Mouse (Mus musculus) CH12.LX (cell line): ENCODE results near the gene Bhmt2. TPM values are rescaled to one million over a fixed set of nuclear protein-coding genes. Genes with fewer than 3 reads are reported as not detected.

Source experiments
- DNase-seq: peaks from one replicate; pipeline ENCODE4 v3.0.0-alpha.2; 2013; ENCODE audit errors: extremely low read depth
- H3K27ac ChIP-seq: 2 replicates; pipeline ENCODE4 v1.5.1; 2012; ENCODE audit warnings: low read depth, mild to moderate bottlenecking, control low read depth, moderate library complexity; ENCODE audit not compliant: insufficient read depth
- H3K27me3 ChIP-seq: replicated peaks from 2 replicates; pipeline ENCODE3; 2012; ENCODE audit warnings: inconsistent platforms
- H3K36me3 ChIP-seq, 2 experiments: replicated peaks in 1 of 2; 2 replicates each; pipeline versions ENCODE3 to v1.6.1; 2012; ENCODE audit warnings: inconsistent platforms in 1 of 2, low read length in 1 of 2, mild to moderate bottlenecking in 1 of 2, mixed read lengths in 1 of 2, moderate library complexity in 1 of 2; ENCODE audit not compliant: control insufficient read depth in 1 of 2, insufficient read depth in 1 of 2
- H3K4me1 ChIP-seq, 2 experiments: 2 replicates each; pipeline ENCODE4 v1.6.1; 2012; ENCODE audit warnings: inconsistent platforms in 1 of 2, moderate library complexity in 1 of 2; ENCODE audit not compliant: insufficient read depth in 2 of 2, control insufficient read depth in 1 of 2
- H3K4me2 ChIP-seq: 2 replicates; pipeline ENCODE4 v1.6.1; 2012; ENCODE audit warnings: low read depth, mild to moderate bottlenecking, control low read depth; ENCODE audit not compliant: poor library complexity, insufficient read depth, severe bottlenecking
- H3K4me3 ChIP-seq, 3 experiments: fragments of 150-350 bp in 1 of 3; sonication (generic) in 1 of 3; replicated peaks in 1 of 3; 2 replicates each; pipeline versions ENCODE3 to v1.5.1; 2011 to 2012; ENCODE audit warnings: low read depth in 2 of 3, low read length in 2 of 3, mild to moderate bottlenecking in 2 of 3, moderate library complexity in 2 of 3, control low read depth in 1 of 3, improper control_type of control experiment in 1 of 3, inconsistent platforms in 1 of 3, mixed read lengths in 1 of 3; ENCODE audit not compliant: poor library complexity in 1 of 3
- H3K79me2 ChIP-seq: replicated peaks from 2 replicates; pipeline ENCODE4 v1.6.1; 2012; ENCODE audit warnings: mild to moderate bottlenecking, moderate library complexity; ENCODE audit not compliant: control insufficient read depth, poor library complexity, insufficient read depth, severe bottlenecking; ENCODE audit errors: extremely low read depth
- H3K9ac ChIP-seq: 2 replicates; pipeline ENCODE4 v1.6.1; 2012; ENCODE audit warnings: low read depth, mild to moderate bottlenecking, control low read depth, moderate library complexity; ENCODE audit not compliant: insufficient read depth
- H3K9me3 ChIP-seq: replicated peaks from 2 replicates; pipeline ENCODE3; 2012; ENCODE audit warnings: low read length, inconsistent platforms, mixed read lengths
- CHD2 ChIP-seq: IDR thresholded peaks from 2 replicates; pipeline ENCODE4 v1.6.1; 2011; ENCODE audit warnings: low read length, improper control_type of control experiment
- CTCF ChIP-seq, 2 experiments: IDR thresholded peaks in 1 of 2; conservative IDR thresholded peaks in 1 of 2; 2 replicates each; pipeline ENCODE4 v1.5.1; 2011 to 2012; ENCODE audit warnings: low read depth in 2 of 2, low read length in 2 of 2, improper control_type of control experiment in 1 of 2, inconsistent platforms in 1 of 2, mild to moderate bottlenecking in 1 of 2, moderate library complexity in 1 of 2
- E2F4 ChIP-seq: IDR thresholded peaks from 2 replicates; pipeline ENCODE4 v1.6.1; 2011; ENCODE audit warnings: low read depth, low read length, improper control_type of control experiment; ENCODE audit not compliant: insufficient replicate concordance
- ELF1 ChIP-seq: IDR thresholded peaks from 2 replicates; pipeline ENCODE4 v1.6.1; 2014; ENCODE audit warnings: low read depth, mild to moderate bottlenecking, inconsistent platforms, low read length, improper control_type of control experiment
- GABPA ChIP-seq: IDR thresholded peaks from 2 replicates; pipeline ENCODE4 v1.6.1; 2012; ENCODE audit warnings: low read depth, low read length, improper control_type of control experiment, inconsistent platforms; ENCODE audit not compliant: insufficient replicate concordance
- HCFC1 ChIP-seq: IDR thresholded peaks from 2 replicates; pipeline ENCODE4 v1.6.1; 2012; ENCODE audit warnings: low read depth, mild to moderate bottlenecking, inconsistent platforms, low read length, improper control_type of control experiment
- IRF4 ChIP-seq: IDR thresholded peaks from 2 replicates; pipeline ENCODE4 v1.6.1; 2014; ENCODE audit warnings: low read depth, mild to moderate bottlenecking, inconsistent platforms, low read length, improper control_type of control experiment
- MAFK ChIP-seq: IDR thresholded peaks from 2 replicates; pipeline ENCODE4 v1.6.1; 2011; ENCODE audit warnings: low read length, improper control_type of control experiment; ENCODE audit not compliant: insufficient replicate concordance
- MAX ChIP-seq: IDR thresholded peaks from 2 replicates; pipeline ENCODE4 v1.6.1; 2011; ENCODE audit warnings: low read length, improper control_type of control experiment
- MEF2A ChIP-seq: IDR thresholded peaks from 2 replicates; pipeline ENCODE4 v1.6.1; 2014; ENCODE audit warnings: low read depth, mild to moderate bottlenecking, inconsistent platforms, low read length, improper control_type of control experiment, borderline replicate concordance
- MXI1 ChIP-seq: IDR thresholded peaks from 2 replicates; pipeline ENCODE4 v1.6.1; 2011; ENCODE audit warnings: mild to moderate bottlenecking, low read depth, low read length, improper control_type of control experiment
- MYC ChIP-seq: IDR thresholded peaks from 2 replicates; pipeline ENCODE4 v1.6.1; 2011; ENCODE audit warnings: low read depth, mild to moderate bottlenecking, improper control_type of control experiment, low read length
- POLR2A ChIP-seq: IDR thresholded peaks from 2 replicates; pipeline ENCODE4 v1.6.1; 2011; ENCODE audit warnings: low read depth, mild to moderate bottlenecking, improper control_type of control experiment, low read length
- POLR2AphosphoS2 ChIP-seq: IDR thresholded peaks from 2 replicates; pipeline ENCODE4 v1.6.1; 2011; ENCODE audit warnings: low read depth, low read length, improper control_type of control experiment
- SIN3A ChIP-seq: IDR thresholded peaks from 2 replicates; pipeline ENCODE4 v1.6.1; 2012; ENCODE audit warnings: low read length, improper control_type of control experiment, inconsistent platforms
- SMC3 ChIP-seq: IDR thresholded peaks from 2 replicates; pipeline ENCODE4 v1.6.1; 2011; ENCODE audit warnings: low read depth, low read length, improper control_type of control experiment
- TBP ChIP-seq: conservative IDR thresholded peaks from 2 replicates; pipeline ENCODE4 v1.6.1; 2011; ENCODE audit warnings: low read depth, low read length, improper control_type of control experiment
- USF2 ChIP-seq: conservative IDR thresholded peaks from 2 replicates; pipeline ENCODE4 v1.6.1; 2011; ENCODE audit warnings: low read depth, low read length, improper control_type of control experiment
- ZKSCAN1 ChIP-seq: IDR thresholded peaks from 2 replicates; pipeline ENCODE4 v1.6.1; 2012; ENCODE audit warnings: low read depth, inconsistent platforms, low read length, improper control_type of control experiment, borderline replicate concordance
- ZNF384 ChIP-seq: IDR thresholded peaks from 2 replicates; pipeline ENCODE4 v1.6.1; 2012; ENCODE audit warnings: low read depth, low read length, improper control_type of control experiment, inconsistent platforms
- dilution Hi-C: fragments of 300-500 bp; cut with MboI; formaldehyde crosslinking; loops from 2 replicates; pipeline ENCODE4 v1.14.3; 2020; ENCODE audit warnings: low sequenced_read_pairs; ENCODE audit not compliant: extremely low pct_unique_long_range_greater_than_20kb, extremely low pct_ligation_motif_present
- in situ Hi-C: fragments of 300-500 bp; cut with MboI; formaldehyde crosslinking; loops from 3 replicates; pipeline ENCODE4 v1.14.3; 2019; ENCODE audit warnings: low sequenced_read_pairs, low pct_ligation_motif_present, low pct_unique_long_range_greater_than_20kb, mixed read lengths
- polyA plus RNA-seq: library from polyadenylated mRNA; unstranded; fragments of >175 nt; gene quantifications from 2 replicates; pipeline ENCODE4 v1.2.1, GENCODE M21; 2012; ENCODE audit warnings: low read depth; ENCODE audit not compliant: insufficient read length
- total RNA-seq, 2 experiments: library from RNA; depleted of rRNA; stranded (reverse); fragments of 300-350 nt in 1 of 2; fragments of >200 nt in 1 of 2; gene quantifications; 2 replicates each; pipeline ENCODE4 v1.2.3; 2012 to 2014

Bhmt2 gene
- total and polyA plus RNA-seq, 3 experiments, result not detected

DNA sequence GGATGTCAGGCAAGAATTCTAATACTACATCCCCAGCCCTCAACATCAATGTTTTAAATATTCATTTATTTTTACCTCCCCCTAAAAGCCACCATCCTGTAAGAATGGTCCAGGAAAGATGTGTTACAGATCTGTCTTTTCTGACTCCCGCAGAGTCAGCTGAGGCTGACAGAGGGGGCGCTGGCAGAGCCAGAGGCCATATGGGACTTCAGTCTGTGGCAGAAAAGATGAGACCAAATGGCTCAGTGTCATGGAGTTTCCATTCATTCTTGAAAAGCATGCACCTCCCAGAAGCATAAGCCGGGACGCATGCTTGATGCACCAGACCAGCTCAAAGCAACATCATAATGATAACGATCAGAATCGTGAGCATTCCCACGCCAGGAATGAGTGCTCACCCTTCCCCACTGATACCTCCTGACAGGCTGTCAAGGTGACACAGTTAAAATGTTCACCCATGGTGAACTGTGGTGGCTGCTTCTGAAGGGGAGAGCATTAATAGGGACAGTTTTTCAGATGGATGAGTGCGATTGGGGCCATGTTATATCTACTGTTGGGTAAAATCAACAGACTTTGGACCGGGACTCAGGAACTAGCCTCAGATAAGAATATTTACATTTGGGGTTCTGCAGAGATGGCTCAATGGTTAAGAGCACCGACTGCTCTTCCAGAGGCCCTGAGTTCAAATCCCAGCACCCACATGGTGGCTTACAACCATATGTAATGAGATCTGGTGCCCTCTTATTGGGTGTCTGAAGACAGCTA, 43.0 kb downstream of the Bhmt2 start:
- in situ Hi-C loops, result no loop called here
- dilution Hi-C loops, result no loop called here
- no peaks in the 10 kb centered on the region for H3K27me3 ChIP-seq

DNA sequence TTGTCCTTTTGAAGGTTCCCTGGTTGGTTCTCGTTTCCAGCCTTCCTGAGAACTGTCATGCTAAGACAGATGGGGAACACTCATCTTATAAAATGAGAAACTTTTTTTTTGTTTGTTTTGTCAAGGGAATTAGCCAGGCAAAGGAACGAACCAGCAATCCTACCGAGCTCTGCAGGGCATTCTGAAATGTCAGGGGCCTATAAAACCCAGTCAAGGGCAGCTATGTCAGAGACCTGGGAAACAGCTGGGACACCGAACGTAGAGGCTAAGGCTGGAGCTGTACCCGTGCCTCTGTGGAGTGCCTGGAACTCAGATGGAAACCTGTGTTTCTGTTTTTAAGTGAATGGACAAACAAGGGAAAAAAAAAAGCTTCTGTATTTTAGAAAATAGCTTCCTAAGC, 45.2 kb downstream of the Bhmt2 start:
- dilution Hi-C loops, result no loop called here

More for the DNA sequence above, 43.0 kb downstream of the Bhmt2 start:
- H3K36me3 ChIP-seq, result no peaks in the 10 kb centered on the region
- H3K4me1 ChIP-seq, result peaks cover 8 to 10% of the 10 kb centered on the region in 2 experiments; a peak in 3 of 4 replicates
- H3K4me3 ChIP-seq, result no peak overlapping the region
- no peaks in the 10 kb centered on the region for H3K9me3 ChIP-seq
- no peak for DNase-seq
- H3K27ac ChIP-seq, result no peak overlapping the region
- H3K9ac ChIP-seq, result no peak overlapping the region
- TF ChIP-seq MAFK (no peak), GABPA (no peak), CTCF (conservative IDR thresholded peaks at IDR 0.05 in 1 of 2, IDR thresholded peaks at IDR 0.05 in 1 of 2; ENCODE audit: low read depth in 2 of 2, low read length in 2 of 2) (no peak), ZNF384 (no peak), POLR2A (no peak), ZKSCAN1 (no peak), POLR2AphosphoS2 (no peak), SIN3A (no peak), MAX (no peak), MEF2A (no peak), ELF1 (no peak), CHD2 (no peak), TBP (no peak), MYC (no peak), MXI1 (no peak), HCFC1 (no peak), USF2 (no peak), E2F4 (no peak)
- no peaks in the 10 kb centered on the region for H3K79me2 ChIP-seq
- H3K4me2 ChIP-seq, result no peak overlapping the region

More for the DNA sequence above, 45.2 kb downstream of the Bhmt2 start:
- no peaks in the 10 kb centered on the region for H3K79me2 ChIP-seq
- no peaks in the 10 kb centered on the region for H3K9me3 ChIP-seq
- peaks cover 8 to 10% of the 10 kb centered on the region in 2 experiments; a peak in 3 of 4 replicates for H3K4me1 ChIP-seq
- no peak overlapping the region for H3K4me2 ChIP-seq
- H3K36me3 ChIP-seq, result no peaks in the 10 kb centered on the region
- no peak overlapping the region for H3K27ac ChIP-seq
- in situ Hi-C loops, result no loop called here
- no peaks in the 10 kb centered on the region for H3K27me3 ChIP-seq
- DNase-seq, result no peak
- no peak for TF ChIP-seq SMC3
- TF ChIP-seq IRF4, result no peak
- no peak for TF ChIP-seq CTCF (conservative IDR thresholded peaks at IDR 0.05 in 1 of 2, IDR thresholded peaks at IDR 0.05 in 1 of 2; ENCODE audit: low read depth in 2 of 2, low read length in 2 of 2)
- no peak overlapping the region for H3K9ac ChIP-seq
- H3K4me3 ChIP-seq, result no peak overlapping the region
